Mouse (Mus musculus) gastrocnemius, adult 18-20 months (tissue): ENCODE measurements around the gene Cbx7. TPM values are rescaled to one million over a fixed set of nuclear protein-coding genes. Genes with fewer than 3 reads are reported as not detected.
"Not testable (repeated sequence)": the region's sequence is repeated elsewhere in the genome, so short reads cannot be mapped to it uniquely, and the experiment has no call there.

Experiments
- DNase-seq: peaks from one replicate; pipeline ENCODE4 v3.0.0; 2021; ENCODE audit warnings: low spot score
- total RNA-seq, 2 experiments: library from RNA; stranded (reverse); gene quantifications; 2 replicates each; pipeline ENCODE4 v1.2.3; 2021

The Cbx7 gene
- total RNA-seq, 2 experiments from 2014 or later: 20.5 to 22.9 TPM

GRCm38 (mm10) chr15:79927637-79928122 is 43.2 kb downstream of the Cbx7 start:
- peak; percentile 96 for DNase-seq

DNA sequence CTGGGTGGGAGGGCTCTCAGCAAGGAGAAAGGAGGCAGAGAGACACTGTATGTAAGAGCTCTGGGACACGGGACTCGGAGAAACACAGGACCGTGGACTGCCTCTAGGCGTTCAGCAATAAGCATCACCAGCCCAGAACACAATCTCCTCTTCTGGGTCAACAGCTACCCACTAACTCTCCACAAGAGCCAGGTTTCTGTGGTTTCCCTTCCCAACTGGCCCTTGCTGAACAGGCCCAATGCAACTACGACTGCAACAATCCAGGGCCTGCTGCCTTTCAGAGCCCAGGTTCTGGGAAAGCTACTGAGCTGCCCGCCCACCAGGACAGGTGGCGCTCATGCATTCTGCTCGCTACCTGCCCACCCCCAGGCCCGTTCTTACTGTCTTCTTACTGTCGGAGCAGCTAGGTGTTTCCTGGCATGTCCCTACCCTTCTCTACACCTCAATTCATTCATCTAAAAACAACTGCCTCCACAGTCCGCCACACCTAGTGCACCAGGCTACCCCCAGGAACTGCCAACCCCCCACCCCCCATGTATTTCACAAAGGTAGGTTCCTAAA is 44.0 kb downstream of the Cbx7 start:
- no peak for DNase-seq

- no peak for DNase-seq
Measured at GRCm38 (mm10) chr15:79919787-79920186, 51.1 kb downstream of the Cbx7 start.

DNA sequence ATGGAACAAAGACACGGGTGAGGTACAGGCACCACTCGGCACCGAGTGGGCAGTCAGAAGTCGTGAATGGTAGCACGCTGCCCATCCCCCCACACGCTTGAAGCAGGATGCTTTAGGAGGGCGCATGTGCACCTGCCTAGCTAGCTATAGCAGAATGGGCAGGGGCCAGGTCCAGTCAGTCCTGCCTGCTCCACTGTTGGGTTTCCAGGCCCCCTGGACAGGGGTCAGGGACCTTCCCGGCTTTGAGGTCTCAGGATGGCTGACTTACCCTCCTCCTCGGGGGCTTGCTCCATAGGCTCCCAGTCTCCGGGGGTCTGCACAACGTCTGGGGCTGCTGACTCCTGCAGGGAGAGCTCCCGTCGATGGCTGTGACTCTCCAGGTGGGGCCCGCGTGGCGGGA is 52.4 kb downstream of the Cbx7 start:
- DNase-seq: no peak

- no peak for DNase-seq
Measured at GRCm38 (mm10) chr15:79917111-79917720, 53.7 kb downstream of the Cbx7 start.

DNA sequence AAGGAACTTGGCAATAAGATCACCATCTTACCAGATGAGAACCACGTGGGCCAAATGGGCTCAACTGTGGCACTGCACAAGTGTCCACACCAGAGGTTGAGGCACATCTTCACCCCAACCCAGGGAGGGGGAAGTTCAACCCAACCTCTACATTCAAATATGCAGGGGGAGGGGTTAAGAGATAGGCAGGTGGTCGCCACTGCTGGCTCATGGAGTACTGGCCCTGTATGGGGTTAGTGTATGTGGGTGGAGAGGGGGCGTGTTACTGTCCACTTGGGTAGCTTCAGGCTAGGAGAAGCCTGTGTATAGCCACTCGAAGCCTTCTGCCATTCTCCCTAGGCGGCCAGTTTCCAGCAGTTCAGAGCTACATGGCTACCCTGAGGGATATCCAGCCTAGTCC is 54.8 kb downstream of the Cbx7 start:
- DNase-seq: no peak

DNA sequence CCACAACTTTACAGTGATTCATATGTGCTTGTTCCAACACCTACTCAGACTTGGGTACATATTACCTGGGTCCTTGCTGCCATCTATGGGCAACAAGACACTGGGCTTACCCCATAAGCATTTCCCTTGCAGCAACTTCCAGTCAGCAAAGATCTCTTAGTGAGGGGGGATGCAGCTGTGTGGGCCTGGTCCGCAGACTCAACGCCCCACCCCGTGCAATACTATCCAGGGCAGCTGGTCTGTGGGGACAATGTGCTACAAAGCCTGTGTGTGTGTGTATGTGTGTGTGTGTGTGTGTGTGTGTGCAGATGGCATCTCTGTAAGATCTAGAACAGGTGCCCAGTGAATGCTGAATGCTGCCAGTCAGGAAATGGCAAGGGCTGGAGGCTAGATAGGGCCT is 56.6 kb downstream of the Cbx7 start:
- no peak for DNase-seq

GRCm38 (mm10) chr15:79913761-79914346 is 57.1 kb downstream of the Cbx7 start:
- no peak for DNase-seq

GRCm38 (mm10) chr15:79911339-79911738 is 59.6 kb downstream of the Cbx7 start:
- DNase-seq: no peak

- not testable (repeated sequence) for DNase-seq
Measured at GRCm38 (mm10) chr15:79910812-79911211, 60.1 kb downstream of the Cbx7 start.

DNA sequence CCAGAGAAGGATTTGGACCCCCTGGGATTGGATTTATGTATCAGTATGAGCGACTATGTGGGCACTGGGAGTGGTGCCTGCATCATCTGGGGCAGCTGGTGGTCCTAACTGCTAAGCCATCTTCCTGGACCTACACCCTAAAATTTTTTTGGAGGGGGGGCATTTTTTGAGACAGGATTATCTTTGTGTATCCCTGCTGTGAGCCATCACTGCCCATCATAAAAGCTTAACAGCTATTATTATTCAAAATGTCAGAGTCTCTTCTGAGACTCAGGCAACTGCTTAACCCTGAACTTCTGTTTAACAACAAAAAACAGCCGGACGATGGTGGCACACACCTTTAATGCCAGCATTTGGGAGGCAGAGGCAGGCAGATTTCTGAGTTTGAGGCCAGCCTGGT is 61.9 kb downstream of the Cbx7 start:
- not testable (repeated sequence) for DNase-seq

DNA sequence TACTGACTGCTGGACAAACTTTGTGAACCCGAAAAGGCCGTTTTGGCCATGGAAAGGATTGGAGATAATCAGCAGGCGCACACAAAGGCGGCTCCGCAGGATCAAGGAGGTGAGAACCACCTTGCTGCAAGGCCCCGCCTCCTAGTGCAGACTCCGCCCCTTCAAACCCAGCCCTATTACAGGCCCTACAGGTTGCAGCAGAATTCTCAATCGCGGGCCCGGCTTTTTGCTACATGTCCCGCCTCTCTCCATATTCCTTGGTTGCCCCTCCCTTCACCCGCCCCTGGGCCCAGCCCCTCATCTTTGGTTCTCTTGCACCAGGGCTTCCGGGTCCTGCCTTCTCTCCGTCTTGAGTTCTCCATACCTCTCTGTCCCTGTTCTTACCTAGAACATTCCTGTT is 64.1 kb downstream of the Cbx7 start:
- no peak for DNase-seq

GRCm38 (mm10) chr15:79905211-79905610 is 65.7 kb downstream of the Cbx7 start:
- no peak for DNase-seq

GRCm38 (mm10) chr15:79904678-79905077 is 66.2 kb downstream of the Cbx7 start:
- DNase-seq: not testable (repeated sequence)

GRCm38 (mm10) chr15:79903963-79904362 is 67.0 kb downstream of the Cbx7 start:
- DNase-seq: no peak

DNA sequence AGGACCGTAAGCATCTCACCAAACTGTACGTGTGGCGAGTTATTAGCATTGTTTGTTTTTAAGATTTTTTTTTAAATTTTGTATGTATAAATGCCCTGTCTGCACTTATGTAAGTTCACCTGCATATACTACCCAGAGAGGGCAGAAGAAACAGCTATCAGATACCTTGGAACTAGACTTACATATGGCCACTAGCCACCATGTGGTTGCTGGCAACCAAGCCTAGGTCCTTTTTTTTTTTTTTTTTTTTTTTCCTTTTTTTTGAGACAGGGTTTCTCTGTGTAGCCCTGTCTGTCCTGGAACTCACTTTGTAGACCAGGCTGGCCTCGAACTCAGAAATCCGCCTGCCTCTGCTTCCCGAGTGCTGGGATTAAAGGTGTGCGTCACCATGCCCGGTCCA is 67.8 kb downstream of the Cbx7 start:
- DNase-seq: not testable (repeated sequence)

DNA sequence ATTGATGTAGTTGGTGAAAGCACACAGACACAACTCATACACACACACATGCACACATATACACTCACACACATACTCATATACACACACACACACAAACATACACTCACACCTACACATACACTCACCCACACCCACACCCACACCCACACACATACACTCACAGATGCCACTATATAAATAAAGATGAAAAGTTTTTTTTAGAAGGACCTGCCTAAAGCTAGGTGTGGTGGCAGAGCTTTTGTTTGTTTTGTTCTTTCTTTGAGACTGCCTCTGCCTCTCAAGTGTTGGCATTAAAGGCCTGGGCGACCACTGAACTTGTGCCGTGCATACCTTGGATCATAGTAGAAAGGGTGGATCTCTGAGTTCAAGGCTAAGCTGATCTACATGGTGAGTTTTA is 69.5 kb downstream of the Cbx7 start:
- no peak for DNase-seq

DNA sequence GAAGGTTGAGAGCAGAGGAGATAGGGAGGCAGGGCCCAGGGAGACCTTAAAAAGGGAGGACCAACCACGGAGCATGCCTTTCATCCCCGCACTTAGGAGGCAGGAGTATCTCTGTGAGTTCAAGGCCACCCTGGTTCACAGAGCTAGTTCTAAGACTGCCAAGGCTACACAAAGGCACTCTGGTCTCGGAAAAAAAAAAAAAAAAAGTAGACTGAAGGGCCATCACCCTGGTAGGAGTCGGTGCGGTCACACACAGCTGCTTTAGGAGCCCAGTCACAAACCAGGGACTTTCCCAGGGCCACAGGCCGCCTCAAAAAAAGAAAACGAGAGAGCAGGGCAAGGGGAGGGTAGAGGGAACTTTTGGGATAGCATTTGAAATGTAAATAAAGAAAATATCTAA is 70.2 kb downstream of the Cbx7 start:
- DNase-seq: no peak

DNA sequence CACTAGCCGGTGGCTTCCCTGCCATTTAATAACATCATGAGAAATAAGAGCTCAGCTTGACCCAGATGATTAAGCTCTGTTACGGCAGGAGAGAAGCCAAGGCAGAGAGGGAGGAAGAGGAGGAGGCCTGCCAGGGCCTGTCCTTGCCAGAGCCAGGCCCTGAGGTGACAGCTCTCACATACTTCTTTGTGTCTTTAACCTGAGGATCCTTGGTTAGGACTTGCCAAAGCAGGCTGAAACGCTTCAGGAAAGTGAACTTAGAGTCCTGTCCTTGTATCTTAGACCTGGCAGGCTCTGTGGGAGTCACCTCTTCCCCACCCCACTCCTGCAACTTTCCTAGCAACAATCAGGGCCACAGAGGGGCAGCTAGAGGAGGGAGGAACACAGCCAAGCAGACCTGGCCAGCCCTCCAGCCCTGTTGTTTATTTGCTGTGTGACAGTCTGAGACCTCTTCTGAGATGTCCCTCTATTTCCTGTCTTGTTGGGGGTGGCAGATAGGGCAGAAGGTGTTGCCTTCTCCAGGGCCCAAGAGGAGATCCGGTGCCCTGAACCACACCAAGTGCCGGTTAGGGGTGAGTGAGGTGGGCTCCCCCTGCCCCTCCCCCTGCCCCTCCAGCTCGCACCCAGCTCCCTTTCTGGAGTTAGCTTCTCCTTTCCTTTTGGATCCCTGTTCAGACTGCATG is 71.0 kb downstream of the Cbx7 start:
- DNase-seq: no peak

- no peak for DNase-seq
Measured at GRCm38 (mm10) chr15:79898988-79899387, 71.9 kb downstream of the Cbx7 start.

DNA sequence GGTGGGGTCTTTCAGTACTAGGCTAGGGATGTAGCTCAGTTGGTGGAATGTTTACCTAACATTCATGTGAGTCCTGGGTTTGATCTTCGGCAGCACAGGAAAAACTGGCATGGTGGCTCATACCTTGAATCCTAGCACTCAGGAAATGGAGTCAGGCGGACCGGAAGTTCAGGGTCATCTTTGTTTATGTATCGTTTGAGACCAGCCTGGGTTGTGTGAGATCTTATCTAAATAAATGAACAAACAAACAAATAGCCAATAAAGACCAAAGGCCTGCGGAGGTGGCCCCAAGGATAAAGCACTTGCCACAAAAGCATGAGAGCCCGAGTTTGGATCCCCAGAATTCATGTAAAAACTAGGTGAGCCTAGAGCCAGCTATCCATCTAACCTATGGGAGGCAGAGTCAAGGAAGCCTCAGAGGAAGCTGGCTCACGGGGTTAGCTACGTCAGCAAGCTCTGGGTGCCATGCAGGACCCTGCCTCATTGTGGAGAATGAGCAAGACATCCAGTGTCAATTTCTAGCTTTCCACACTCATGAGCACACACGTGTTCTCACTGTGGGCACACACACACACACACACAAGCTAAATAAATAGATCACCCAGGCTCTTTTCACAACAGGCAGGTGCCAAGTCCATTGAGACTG is 74.7 kb downstream of the Cbx7 start:
- DNase-seq: no peak
